Mouse (Mus musculus) stomach, embryonic 14.5 days (tissue): ENCODE results near the gene Mturn. TPM values are rescaled to one million over a fixed set of nuclear protein-coding genes. Genes with fewer than 3 reads are reported as not detected.

ENCODE experiments used
- ATAC-seq: fragments of 200-750 bp; cut with Nextera tagmentation; 2 replicates; pipeline ENCODE4 v1.8.0; 2017; ENCODE audit warnings: low read depth, moderate TSS enrichment; ENCODE audit not compliant: insufficient number of reproducible peaks, insufficient read depth, low FRiP score
- H3K27ac ChIP-seq: fragments of 300-500 bp; sonication (generic); 2 replicates; pipeline ENCODE4 v1.5.1; 2014; ENCODE audit warnings: mild to moderate bottlenecking, low read length, moderate library complexity, mixed read lengths
- H3K27me3 ChIP-seq: fragments of 300-500 bp; sonication (generic); 2 replicates; pipeline ENCODE4 v1.6.1; 2014; ENCODE audit warnings: low read length, control low read depth, mixed read lengths; ENCODE audit not compliant: control insufficient read depth, insufficient read depth
- H3K36me3 ChIP-seq: fragments of 300-500 bp; sonication (generic); 2 replicates; pipeline ENCODE4 v1.6.1; 2014; ENCODE audit warnings: mild to moderate bottlenecking, control low read depth, low read length, moderate library complexity, mixed read lengths; ENCODE audit not compliant: control insufficient read depth, insufficient read depth
- H3K4me1 ChIP-seq: fragments of 300-500 bp; sonication (generic); 2 replicates; pipeline ENCODE4 v1.6.1; 2014; ENCODE audit warnings: low read length, control low read depth, mixed read lengths; ENCODE audit not compliant: control insufficient read depth, insufficient read depth
- H3K4me2 ChIP-seq: fragments of 300-500 bp; sonication (generic); replicated peaks from 2 replicates; pipeline ENCODE4 v1.6.1; 2014; ENCODE audit warnings: low read depth, low read length, control low read depth
- H3K4me3 ChIP-seq: fragments of 300-500 bp; sonication (generic); 2 replicates; pipeline ENCODE4 v1.5.1; 2014; ENCODE audit warnings: low read depth, low read length, control low read depth
- H3K9ac ChIP-seq: fragments of 300-500 bp; sonication (generic); replicated peaks from 2 replicates; pipeline ENCODE4 v1.6.1; 2014; ENCODE audit warnings: low read depth, mild to moderate bottlenecking, control low read depth, low read length, moderate library complexity, mixed read lengths
- H3K9me3 ChIP-seq: fragments of 300-500 bp; sonication (generic); 2 replicates; pipeline ENCODE4 v1.6.1; 2016; ENCODE audit warnings: low read depth, low read length, control low read depth; ENCODE audit not compliant: control insufficient read depth
- WGBS: fragments of 180-500 bp; shearing (Covaris S2); extraction: QIAGEN DNeasy Blood & Tissue Kit; methylation state at CpG from one replicate; pipeline ENCODE4 v1.1.7; 2014; 5-methylcytosine and 5-hydroxymethylcytosine counted together
- polyA plus RNA-seq: library from polyadenylated mRNA; unstranded; fragments of >200 nt; fragmentation: Nextera tagmentation; extraction: Ambion mirVana; gene quantifications from 2 replicates; pipeline ENCODE4 v1.2.1, GENCODE M21; 2014

Mturn gene
- polyA plus RNA-seq, 1 experiment from 2014 or later = 10.3 TPM

- no peaks in the 10 kb centered on the region for H3K9me3 ChIP-seq
- no peak overlapping the region for H3K4me2 ChIP-seq
- H3K9ac ChIP-seq = no peak overlapping the region
- no peak overlapping the region for H3K27ac ChIP-seq
- no peak overlapping the region for H3K4me3 ChIP-seq
- no peaks in the 10 kb centered on the region for H3K4me1 ChIP-seq
- WGBS = 81% methylated on average over 13 of the region's 13 CpGs
- H3K36me3 ChIP-seq = no peaks in the 10 kb centered on the region
- no peaks in the 10 kb centered on the region for H3K27me3 ChIP-seq
- no peak for ATAC-seq
Observed at GRCm38 (mm10) chr6:54690838-54691237, 9.4 kb downstream of the Mturn start.

- H3K9ac ChIP-seq = no peak overlapping the region
- WGBS = 77% methylated on average over 14 of the region's 14 CpGs
- H3K27ac ChIP-seq = no peak overlapping the region
- no peaks in the 10 kb centered on the region for H3K4me1 ChIP-seq
- H3K4me3 ChIP-seq = no peak overlapping the region
- no peak for ATAC-seq
- no peak overlapping the region for H3K4me2 ChIP-seq
- no peaks in the 10 kb centered on the region for H3K9me3 ChIP-seq
- H3K27me3 ChIP-seq = no peaks in the 10 kb centered on the region
- H3K36me3 ChIP-seq = no peaks in the 10 kb centered on the region
Observed at GRCm38 (mm10) chr6:54691368-54692116, 10.1 kb downstream of the Mturn start.

GRCm38 (mm10) chr6:54692201-54692600 lies 10.8 kb downstream of the Mturn start:
- Histone ChIP-seq H3K4me3 (no peak overlapping the region), H3K27me3 (no peaks in the 10 kb centered on the region), H3K4me1 (no peaks in the 10 kb centered on the region), H3K36me3 (no peaks in the 10 kb centered on the region), H3K9ac (no peak overlapping the region), H3K4me2 (no peak overlapping the region), H3K27ac (no peak overlapping the region), H3K9me3 (no peaks in the 10 kb centered on the region)
- 70% methylated on average over 1 of the region's 1 CpGs for WGBS
- ATAC-seq = no peak

DNA sequence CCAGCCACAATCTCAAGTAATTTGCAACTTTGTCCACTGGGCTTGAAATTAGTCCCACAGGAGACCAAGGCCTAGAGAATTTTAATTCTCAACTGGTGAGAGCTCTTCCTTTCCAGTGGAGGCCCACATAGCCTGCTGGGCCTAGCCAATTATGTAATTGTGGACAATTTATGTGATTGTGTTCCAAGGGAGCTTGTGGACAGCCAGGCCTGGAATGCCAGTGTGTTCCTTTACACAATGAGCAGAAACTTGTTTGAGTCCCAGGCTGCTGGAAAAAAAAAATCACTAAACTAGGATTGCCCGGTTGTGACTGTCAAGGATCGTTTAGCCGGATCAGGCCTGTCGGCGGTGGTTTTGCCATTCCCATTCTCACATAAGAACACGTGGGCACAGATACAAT lies 11.9 kb downstream of the Mturn start:
- no peaks in the 10 kb centered on the region for H3K36me3 ChIP-seq
- H3K4me2 ChIP-seq = no peak overlapping the region
- no peaks in the 10 kb centered on the region for H3K27me3 ChIP-seq
- H3K9me3 ChIP-seq = no peaks in the 10 kb centered on the region
- no peak for ATAC-seq
- H3K27ac ChIP-seq = no peak overlapping the region
- no peaks in the 10 kb centered on the region for H3K4me1 ChIP-seq
- WGBS = 85% methylated on average over 6 of the region's 6 CpGs
- H3K9ac ChIP-seq = no peak overlapping the region
- H3K4me3 ChIP-seq = no peak overlapping the region

DNA sequence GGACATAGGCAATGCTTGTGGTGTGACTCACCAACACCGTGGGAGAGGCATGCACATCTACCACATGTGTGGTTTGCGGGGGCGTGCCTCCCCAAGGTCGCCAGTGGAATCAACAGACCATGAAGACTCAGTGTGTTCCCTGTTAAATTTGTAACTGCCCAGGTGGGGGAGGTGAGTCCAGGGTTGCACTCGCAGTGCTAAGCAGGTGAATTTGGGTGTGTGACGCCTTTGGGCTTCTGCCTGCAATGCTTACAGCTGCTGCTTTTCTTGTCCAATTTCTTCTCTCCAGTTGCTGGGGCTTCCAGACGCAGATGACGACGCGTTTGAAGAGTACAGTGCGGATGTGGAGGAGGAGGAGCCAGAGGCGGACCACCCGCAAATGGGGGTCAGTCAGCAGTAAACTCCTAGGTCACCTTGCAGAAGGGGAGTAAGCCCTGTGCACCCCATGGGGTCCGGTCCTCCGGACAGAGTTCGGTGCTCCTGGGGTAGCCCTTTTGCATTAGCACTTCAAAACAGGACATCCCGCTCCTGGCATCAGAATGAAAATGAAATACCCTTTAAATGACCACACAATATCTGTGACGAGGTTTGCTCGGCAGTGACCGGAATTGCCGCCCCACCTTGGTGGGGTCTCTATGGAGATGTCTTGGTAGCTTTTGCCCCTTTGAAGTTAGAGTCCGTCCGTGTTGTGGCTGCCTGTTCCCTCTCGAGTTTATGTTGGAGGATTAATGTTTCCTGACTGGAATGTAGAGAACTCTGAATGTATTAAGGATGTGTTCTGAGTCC lies 17.5 kb downstream of the Mturn start:
- Histone ChIP-seq H3K4me3 (peak overlapping the region; percentile 38), H3K27me3 (no peaks in the 10 kb centered on the region), H3K4me1 (0 out of 2 replicates have a peak, but pooled peaks cover 4% of the 10 kb centered on the region), H3K9ac (0 out of 2 replicates have a peak overlapping the region, but pooled peaks have one; percentile 15), H3K36me3 (no peaks in the 10 kb centered on the region), H3K27ac (no peak overlapping the region), H3K9me3 (no peaks in the 10 kb centered on the region), H3K4me2 (peak overlapping the region; percentile 99)
- WGBS = 5% methylated on average over 24 of the region's 24 CpGs
- ATAC-seq = peak; percentile 50; the same call in 1 of the 2 replicates

GRCm38 (mm10) chr6:54699477-54700056 lies 18.1 kb downstream of the Mturn start:
- WGBS = 2% methylated on average over 19 of the region's 19 CpGs

GRCm38 (mm10) chr6:54700516-54700915 lies 19.1 kb downstream of the Mturn start:
- Histone ChIP-seq H3K36me3 (no peaks in the 10 kb centered on the region), H3K27me3 (no peaks in the 10 kb centered on the region), H3K4me2 (no peak overlapping the region), H3K9ac (no peak overlapping the region), H3K4me3 (no peak overlapping the region), H3K27ac (no peak overlapping the region), H3K9me3 (no peaks in the 10 kb centered on the region), H3K4me1 (peaks cover 6% of the 10 kb centered on the region; the same call in 1 of the 2 replicates)
- 89% methylated on average over 2 of the region's 2 CpGs for WGBS
- ATAC-seq = no peak

More at GRCm38 (mm10) chr6:54699477-54700056, 18.1 kb downstream of the Mturn start:
- no peaks in the 10 kb centered on the region for H3K36me3 ChIP-seq
- H3K27me3 ChIP-seq = no peaks in the 10 kb centered on the region
- peak overlapping the region; percentile 38 for H3K4me3 ChIP-seq
- 0 out of 2 replicates have a peak overlapping the region, but pooled peaks have one; percentile 21 for H3K9ac ChIP-seq
- H3K9me3 ChIP-seq = no peaks in the 10 kb centered on the region
- no peak overlapping the region for H3K27ac ChIP-seq
- ATAC-seq = peak; percentile 85; the same call in 1 of the 2 replicates
- peak overlapping the region; percentile 99 for H3K4me2 ChIP-seq
- 0 out of 2 replicates have a peak, but pooled peaks cover 4% of the 10 kb centered on the region for H3K4me1 ChIP-seq

GRCm38 (mm10) chr6:54701901-54702300 lies 20.5 kb downstream of the Mturn start:
- H3K4me3 ChIP-seq = no peak overlapping the region
- H3K27ac ChIP-seq = no peak overlapping the region
- no peak for ATAC-seq
- no peaks in the 10 kb centered on the region for H3K27me3 ChIP-seq
- no peak overlapping the region for H3K9ac ChIP-seq
- H3K4me1 ChIP-seq = peaks cover 7% of the 10 kb centered on the region; the same call in 1 of the 2 replicates
- no peaks in the 10 kb centered on the region for H3K9me3 ChIP-seq
- no peaks in the 10 kb centered on the region for H3K36me3 ChIP-seq
- no peak overlapping the region for H3K4me2 ChIP-seq
- 67% methylated on average over 9 of the region's 9 CpGs for WGBS
